Mouse (Mus musculus): Measurements from ENCODE around the gene F3. TPM values are rescaled to one million over a fixed set of nuclear protein-coding genes. Genes with fewer than 3 reads are reported as not detected.

The F3 gene
- total RNA-seq, 2 experiments from 2014 or later = 7.9 to 16.6 TPM

Other genes with a start within 250 kb of the F3 start
- gene Slc44a3, start 191.1 kb upstream of the F3 start, total RNA-seq (2021) = 10 to 100 TPM; 20.3 to 24.1 TPM
- not detected for gene 4930432M17Rik, start 52.8 kb upstream of the F3 start, total RNA-seq (2021)
- gene Abcd3, start 91.8 kb downstream of the F3 start, total RNA-seq (2021) = 100 to 1,000 TPM in 1 of 2 experiments, 10 to 100 TPM in 1; 96.6 to 100 TPM
- gene Arhgap29, start 229.0 kb downstream of the F3 start, total RNA-seq (2021) = 10 to 100 TPM; 48.6 to 58.7 TPM

All from adrenal gland, adult 18-20 months (tissue).